Mouse (Mus musculus): ENCODE data around the gene Olfr827. TPM values are rescaled to one million over a fixed set of nuclear protein-coding genes. Genes with fewer than 3 reads are reported as not detected.

The Olfr827 gene
- polyA plus RNA-seq (2015; fragmentation: Nextera tagmentation; extraction: Ambion mirVana), result not detected in 2 replicates

GRCm38 (mm10) chr10:130214303-130214702 lies at the start of gene Olfr827:
TSS of gene Olfr827 (minus strand) at chr10:130214403.
- H3K27me3 ChIP-seq, result no peaks in the 10 kb centered on the region
- ATAC-seq (replicated peaks; ENCODE audit: low FRiP score), result no peak
- H3K27ac ChIP-seq, result no peak within 1 kb of the TSS
- no peaks in the 10 kb centered on the region for H3K36me3 ChIP-seq
- H3K4me3 ChIP-seq (replicated peaks), result no peak within 1 kb of the TSS
- H3K4me2 ChIP-seq, result no peak within 1 kb of the TSS
- H3K9me3 ChIP-seq (replicated peaks), result no peaks in the 10 kb centered on the region
- H3K9ac ChIP-seq, result no peak within 1 kb of the TSS
- WGBS, result 96% methylated on average over 1 of the region's 1 CpGs
- H3K4me1 ChIP-seq, result no peaks in the 10 kb centered on the region

- Histone ChIP-seq H3K36me3 (no peaks in the 10 kb centered on the region), H3K4me2 (no peak overlapping the region), H3K27ac (no peak overlapping the region), H3K4me1 (no peaks in the 10 kb centered on the region), H3K27me3 (no peaks in the 10 kb centered on the region), H3K9me3 (replicated peaks) (no peaks in the 10 kb centered on the region), H3K4me3 (replicated peaks) (no peak overlapping the region), H3K9ac (no peak overlapping the region)
- WGBS, result 59% methylated on average over 4 of the region's 4 CpGs
- no peak for ATAC-seq (replicated peaks; ENCODE audit: low FRiP score)
Observed at GRCm38 (mm10) chr10:130263203-130263602, 49.0 kb upstream of the Olfr827 start.

- no peak overlapping the region for H3K27ac ChIP-seq
- H3K9me3 ChIP-seq (replicated peaks), result no peaks in the 10 kb centered on the region
- H3K9ac ChIP-seq, result no peak overlapping the region
- 73% methylated on average over 1 of the region's 1 CpGs for WGBS
- H3K27me3 ChIP-seq, result no peaks in the 10 kb centered on the region
- no peaks in the 10 kb centered on the region for H3K4me1 ChIP-seq
- ATAC-seq (replicated peaks; ENCODE audit: low FRiP score), result no peak
- H3K4me3 ChIP-seq (replicated peaks), result no peak overlapping the region
- no peaks in the 10 kb centered on the region for H3K36me3 ChIP-seq
- H3K4me2 ChIP-seq, result no peak overlapping the region
Observed at GRCm38 (mm10) chr10:130259483-130259882, 45.3 kb upstream of the Olfr827 start.

- WGBS, result 6% methylated on average over 2 of the region's 2 CpGs
- Histone ChIP-seq H3K36me3 (no peaks in the 10 kb centered on the region), H3K27ac (no peak overlapping the region), H3K9me3 (replicated peaks) (no peaks in the 10 kb centered on the region), H3K9ac (no peak overlapping the region), H3K4me3 (replicated peaks) (no peak overlapping the region), H3K4me1 (no peaks in the 10 kb centered on the region), H3K27me3 (no peaks in the 10 kb centered on the region), H3K4me2 (no peak overlapping the region)
- no peak for ATAC-seq (replicated peaks; ENCODE audit: low FRiP score)
Observed at GRCm38 (mm10) chr10:130244271-130244670, 30.1 kb upstream of the Olfr827 start.

GRCm38 (mm10) chr10:130238318-130239209 lies 24.4 kb upstream of the Olfr827 start:
- WGBS, result 59% methylated on average over 2 of the region's 2 CpGs
- Histone ChIP-seq H3K4me1 (no peaks in the 10 kb centered on the region), H3K27me3 (no peaks in the 10 kb centered on the region), H3K9ac (no peak overlapping the region), H3K27ac (no peak overlapping the region), H3K4me2 (no peak overlapping the region), H3K36me3 (no peaks in the 10 kb centered on the region), H3K9me3 (replicated peaks) (no peaks in the 10 kb centered on the region), H3K4me3 (replicated peaks) (no peak overlapping the region)
- no peak for ATAC-seq (replicated peaks; ENCODE audit: low FRiP score)

GRCm38 (mm10) chr10:130234576-130234975 lies 20.4 kb upstream of the Olfr827 start:
- Histone ChIP-seq H3K9me3 (replicated peaks) (no peaks in the 10 kb centered on the region), H3K9ac (no peak overlapping the region), H3K4me3 (replicated peaks) (no peak overlapping the region), H3K36me3 (no peaks in the 10 kb centered on the region), H3K4me2 (no peak overlapping the region), H3K4me1 (no peaks in the 10 kb centered on the region), H3K27ac (no peak overlapping the region), H3K27me3 (no peaks in the 10 kb centered on the region)
- WGBS, result 41% methylated on average over 1 of the region's 1 CpGs
- no peak for ATAC-seq (replicated peaks; ENCODE audit: low FRiP score)

- Histone ChIP-seq H3K9ac (no peak overlapping the region), H3K27ac (no peak overlapping the region), H3K4me2 (no peak overlapping the region), H3K4me3 (replicated peaks) (no peak overlapping the region), H3K36me3 (no peaks in the 10 kb centered on the region), H3K4me1 (no peaks in the 10 kb centered on the region), H3K27me3 (no peaks in the 10 kb centered on the region), H3K9me3 (replicated peaks) (no peaks in the 10 kb centered on the region)
- 65% methylated on average over 1 of the region's 1 CpGs for WGBS
- no peak for ATAC-seq (replicated peaks; ENCODE audit: low FRiP score)
Observed at GRCm38 (mm10) chr10:130232117-130232516, 17.9 kb upstream of the Olfr827 start.

- Histone ChIP-seq H3K4me2 (no peak overlapping the region), H3K36me3 (no peaks in the 10 kb centered on the region), H3K4me1 (no peaks in the 10 kb centered on the region), H3K4me3 (replicated peaks) (no peak overlapping the region), H3K9ac (no peak overlapping the region), H3K27me3 (no peaks in the 10 kb centered on the region), H3K27ac (no peak overlapping the region), H3K9me3 (replicated peaks) (no peaks in the 10 kb centered on the region)
- ATAC-seq (replicated peaks; ENCODE audit: low FRiP score), result no peak
- 89% methylated on average over 5 of the region's 5 CpGs for WGBS
Observed at GRCm38 (mm10) chr10:130229584-130229983, 15.4 kb upstream of the Olfr827 start.

- Histone ChIP-seq H3K9me3 (replicated peaks) (no peaks in the 10 kb centered on the region), H3K4me3 (replicated peaks) (no peak overlapping the region), H3K4me2 (no peak overlapping the region), H3K27me3 (no peaks in the 10 kb centered on the region), H3K36me3 (no peaks in the 10 kb centered on the region), H3K27ac (no peak overlapping the region), H3K9ac (no peak overlapping the region), H3K4me1 (no peaks in the 10 kb centered on the region)
- WGBS, result 3% methylated on average over 1 of the region's 1 CpGs
- ATAC-seq (replicated peaks; ENCODE audit: low FRiP score), result peak; percentile 79
Observed at GRCm38 (mm10) chr10:130228246-130228645, 14.0 kb upstream of the Olfr827 start.

GRCm38 (mm10) chr10:130225034-130225433 lies 10.8 kb upstream of the Olfr827 start:
- 68% methylated on average over 3 of the region's 3 CpGs for WGBS
- Histone ChIP-seq H3K9me3 (replicated peaks) (no peaks in the 10 kb centered on the region), H3K4me1 (no peaks in the 10 kb centered on the region), H3K4me2 (no peak overlapping the region), H3K27ac (no peak overlapping the region), H3K4me3 (replicated peaks) (no peak overlapping the region), H3K36me3 (no peaks in the 10 kb centered on the region), H3K27me3 (no peaks in the 10 kb centered on the region), H3K9ac (no peak overlapping the region)
- ATAC-seq (replicated peaks; ENCODE audit: low FRiP score), result no peak

GRCm38 (mm10) chr10:130184086-130184485 lies 30.1 kb downstream of the Olfr827 start, which contains the start of gene Olfr826:
TSS of gene Olfr826 (minus strand) at chr10:130184186.
- ATAC-seq (replicated peaks; ENCODE audit: low FRiP score), result no peak
- Histone ChIP-seq H3K4me1 (no peaks in the 10 kb centered on the region), H3K27me3 (no peaks in the 10 kb centered on the region), H3K9ac (no peak within 1 kb of the TSS), H3K36me3 (no peaks in the 10 kb centered on the region), H3K9me3 (replicated peaks) (no peaks in the 10 kb centered on the region), H3K4me3 (replicated peaks) (no peak within 1 kb of the TSS), H3K27ac (no peak within 1 kb of the TSS), H3K4me2 (no peak within 1 kb of the TSS)
- 81% methylated on average over 1 of the region's 1 CpGs for WGBS

GRCm38 (mm10) chr10:130166666-130167065 lies 47.5 kb downstream of the Olfr827 start, which contains the start of gene Olfr825:
TSS of gene Olfr825 (minus strand) at chr10:130166766.
- no peak within 1 kb of the TSS for H3K4me3 ChIP-seq (replicated peaks)
- no peaks in the 10 kb centered on the region for H3K9me3 ChIP-seq (replicated peaks)
- H3K27ac ChIP-seq, result no peak within 1 kb of the TSS
- H3K4me2 ChIP-seq, result no peak within 1 kb of the TSS
- H3K36me3 ChIP-seq, result no peaks in the 10 kb centered on the region
- H3K4me1 ChIP-seq, result no peaks in the 10 kb centered on the region
- no peak for ATAC-seq (replicated peaks; ENCODE audit: low FRiP score)
- H3K27me3 ChIP-seq, result no peaks in the 10 kb centered on the region
- H3K9ac ChIP-seq, result no peak within 1 kb of the TSS
